In the genomic region with DNA sequence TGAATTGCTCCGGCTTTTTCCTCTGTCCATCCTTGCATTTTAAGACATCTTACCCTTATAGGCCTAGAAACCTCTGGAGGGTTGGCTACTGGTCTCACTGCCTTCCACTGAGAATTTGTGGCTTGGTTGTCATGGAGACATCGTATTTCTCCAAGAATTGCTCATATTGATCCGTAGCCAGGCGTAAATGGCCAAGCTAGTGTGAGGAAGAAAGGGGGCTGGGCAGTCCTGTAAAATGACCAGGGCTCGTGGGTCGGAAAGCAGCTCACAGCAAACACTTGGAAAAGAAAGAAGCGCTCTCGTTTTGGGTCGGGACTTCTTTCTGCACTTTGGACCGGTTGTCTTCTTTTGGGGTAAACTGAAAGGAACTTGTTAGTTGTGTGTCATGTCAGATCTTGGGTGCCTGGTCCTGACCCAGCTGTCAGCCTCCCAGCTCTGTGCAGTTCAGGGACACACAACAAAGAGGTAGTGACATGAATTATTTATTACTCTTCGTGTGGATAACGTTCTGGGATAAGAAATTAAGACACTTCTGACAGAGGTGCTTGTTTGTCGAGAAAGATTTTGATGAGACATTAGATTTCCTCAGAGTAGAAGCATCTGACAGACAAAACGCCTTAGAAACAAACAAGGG, we compare ENCODE assay signal across 17 mouse cellular contexts.
DNase-seq lines count a peak whose midpoint lies in the region; ATAC-seq lines count a peak whose summit lies in the region.
"Had no signal": no experiment of that assay in that cellular context is flagged by ENCODE, and none has a peak within 500 bp of the region (broad histone marks: within the 10 kb centered on the region; RNA-seq: fewer than 3 reads in every experiment).

No protein-coding gene starts in this region.

- no peaks in the 10 kb centered on the region for H3K4me1 ChIP-seq in embryonic facial prominence, embryonic 14.5 days (ENCODE audit: control insufficient read depth, insufficient read depth, low read length)
- H3K4me1 ChIP-seq in embryonic facial prominence, embryonic 10.5 days = peaks cover 21% of the 10 kb centered on the region
- H3K4me1 ChIP-seq in forebrain, embryonic 16.5 days (replicated peaks; ENCODE audit: control insufficient read depth, insufficient read depth, low read length) = peaks cover 9% of the 10 kb centered on the region
- peaks cover 67% of the 10 kb centered on the region for H3K4me1 ChIP-seq in midbrain, embryonic 10.5 days
- H3K4me1 ChIP-seq in neural tube, embryonic 13.5 days (replicated peaks) = peaks cover 27% of the 10 kb centered on the region
- H3K4me1 ChIP-seq: embryonic facial prominence, embryonic 13.5 days had no signal

- H3K9me3 ChIP-seq in embryonic facial prominence, embryonic 14.5 days (ENCODE audit: control insufficient read depth, low read length) = no peaks in the 10 kb centered on the region
- H3K9me3 ChIP-seq in embryonic facial prominence, embryonic 10.5 days = no peaks in the 10 kb centered on the region
- no peaks in the 10 kb centered on the region for H3K9me3 ChIP-seq in forebrain, embryonic 16.5 days (ENCODE audit: control insufficient read depth, low read length)
- H3K9me3 ChIP-seq in midbrain, embryonic 10.5 days (replicated peaks) = no peaks in the 10 kb centered on the region
- H3K9me3 ChIP-seq in neural tube, embryonic 13.5 days = no peaks in the 10 kb centered on the region
- H3K9me3 ChIP-seq: embryonic facial prominence, embryonic 13.5 days had no signal

- no peak overlapping the region for H3K4me3 ChIP-seq in embryonic facial prominence, embryonic 14.5 days (ENCODE audit: low read depth, low read length)
- H3K4me3 ChIP-seq in embryonic facial prominence, embryonic 10.5 days = no peak overlapping the region
- H3K4me3 ChIP-seq in forebrain, embryonic 16.5 days (replicated peaks; ENCODE audit: low read length) = no peak overlapping the region
- peak overlapping the region; percentile 39 for H3K4me3 ChIP-seq in midbrain, embryonic 10.5 days
- no peak overlapping the region for H3K4me3 ChIP-seq in neural tube, embryonic 13.5 days
- H3K4me3 ChIP-seq: embryonic facial prominence, embryonic 13.5 days; left cerebral cortex, adult 2 months had no signal

- no peaks in the 10 kb centered on the region for H3K27me3 ChIP-seq in embryonic facial prominence, embryonic 14.5 days (replicated peaks; ENCODE audit: control insufficient read depth, insufficient read depth, low read length)
- H3K27me3 ChIP-seq in embryonic facial prominence, embryonic 10.5 days (replicated peaks; ENCODE audit: low read depth, poor library complexity, severe bottlenecking) = no peaks in the 10 kb centered on the region
- H3K27me3 ChIP-seq in forebrain, embryonic 16.5 days (replicated peaks; ENCODE audit: control insufficient read depth, insufficient read depth, low read length) = no peaks in the 10 kb centered on the region
- no peaks in the 10 kb centered on the region for H3K27me3 ChIP-seq in midbrain, embryonic 10.5 days (ENCODE audit: low read depth, poor library complexity, severe bottlenecking)
- H3K27me3 ChIP-seq in neural tube, embryonic 13.5 days = no peaks in the 10 kb centered on the region
- H3K27me3 ChIP-seq: embryonic facial prominence, embryonic 13.5 days had no signal

- H3K4me2 ChIP-seq in embryonic facial prominence, embryonic 14.5 days (ENCODE audit: low read depth, low read length) = no peak overlapping the region
- peak overlapping the region; percentile 3; the same call in 1 of the 2 replicates for H3K4me2 ChIP-seq in forebrain, embryonic 16.5 days (ENCODE audit: low read length)
- peak overlapping the region; percentile 36 for H3K4me2 ChIP-seq in neural tube, embryonic 13.5 days
- H3K4me2 ChIP-seq: embryonic facial prominence, embryonic 13.5 days had no signal

- no peak overlapping the region for H3K27ac ChIP-seq in embryonic facial prominence, embryonic 14.5 days (replicated peaks; ENCODE audit: low read depth, low read length)
- no peak overlapping the region for H3K27ac ChIP-seq in embryonic facial prominence, embryonic 10.5 days (replicated peaks)
- no peak overlapping the region for H3K27ac ChIP-seq in forebrain, embryonic 16.5 days (ENCODE audit: low read length)
- H3K27ac ChIP-seq in midbrain, embryonic 10.5 days (replicated peaks) = peak overlapping the region; percentile 76
- 0 out of 2 replicates have a peak overlapping the region, but pooled peaks have one; percentile 19 for H3K27ac ChIP-seq in neural tube, embryonic 13.5 days (replicated peaks)
- H3K27ac ChIP-seq: embryonic facial prominence, embryonic 13.5 days; left cerebral cortex, adult 2 months had no signal

- DNase-seq in embryonic facial prominence, embryonic 14.5 days (ENCODE audit: low spot score) = peak; percentile 22
- DNase-seq in embryonic facial prominence, embryonic 10.5 days (ENCODE audit: low spot score) = no peak
- peak; percentile 70 for DNase-seq in midbrain, embryonic 10.5 days (ENCODE audit: low spot score)
- DNase-seq in layer of hippocampus, adult 9-10 months (ENCODE audit: low spot score) = no peak
- no peak for DNase-seq in spleen, adult 18-20 months
- no peak for DNase-seq in right cerebral cortex, postnatal 14 days
- DNase-seq: adrenal gland, postnatal 10 days; heart, adult 18-20 months; heart, postnatal 10 days; kidney, adult 11 months; right cerebral cortex, adult 18-20 months; thymus, postnatal 25 days had no signal

- H3K36me3 ChIP-seq in embryonic facial prominence, embryonic 14.5 days (ENCODE audit: control insufficient read depth, insufficient read depth, low read length) = no peaks in the 10 kb centered on the region
- H3K36me3 ChIP-seq in embryonic facial prominence, embryonic 10.5 days (replicated peaks) = no peaks in the 10 kb centered on the region
- no peaks in the 10 kb centered on the region for H3K36me3 ChIP-seq in forebrain, embryonic 16.5 days (ENCODE audit: control insufficient read depth, insufficient read depth)
- H3K36me3 ChIP-seq in midbrain, embryonic 10.5 days = no peaks in the 10 kb centered on the region
- H3K36me3 ChIP-seq in neural tube, embryonic 13.5 days = no peaks in the 10 kb centered on the region
- H3K36me3 ChIP-seq: embryonic facial prominence, embryonic 13.5 days had no signal

- 75% methylated on average over 14 of the region's 14 CpGs for WGBS in embryonic facial prominence, embryonic 14.5 days
- WGBS in embryonic facial prominence, embryonic 10.5 days = 70% methylated on average over 14 of the region's 14 CpGs
- WGBS in forebrain, embryonic 16.5 days = 29% methylated on average over 14 of the region's 14 CpGs
- 25% methylated on average over 14 of the region's 14 CpGs for WGBS in midbrain, embryonic 10.5 days
- WGBS in neural tube, embryonic 13.5 days = 19% methylated on average over 14 of the region's 14 CpGs

- H3K9ac ChIP-seq in embryonic facial prominence, embryonic 14.5 days (ENCODE audit: low read depth, low read length) = no peak overlapping the region
- H3K9ac ChIP-seq in forebrain, embryonic 16.5 days (replicated peaks; ENCODE audit: low read depth, low read length) = no peak overlapping the region
- H3K9ac ChIP-seq in neural tube, embryonic 13.5 days = no peak overlapping the region; the same call in 1 of the 2 replicates
- H3K9ac ChIP-seq: embryonic facial prominence, embryonic 13.5 days had no signal

- no peak; the same call in 1 of the 2 replicates for ATAC-seq in embryonic facial prominence, embryonic 14.5 days (ENCODE audit: low read depth)
- ATAC-seq in forebrain, embryonic 16.5 days = peak; percentile 52; the same call in 1 of the 2 replicates
- ATAC-seq in neural tube, embryonic 13.5 days (ENCODE audit: low read depth) = peak; percentile 51; the same call in 1 of the 2 replicates
- ATAC-seq: lung, postnatal 0 days had no signal

Comparison
In these comparisons a context has a peak if more than half of its experiments do, and no peak if none do; other contexts are left out.
1. DNase-seq: peak in embryonic facial prominence, embryonic 14.5 days (single experiment) and midbrain, embryonic 10.5 days (single experiment); none in embryonic facial prominence, embryonic 10.5 days (single experiment), layer of hippocampus, adult 9-10 months (single experiment), spleen, adult 18-20 months (0 of 2) and right cerebral cortex, postnatal 14 days (single experiment).
2. H3K27ac ChIP-seq: peak in midbrain, embryonic 10.5 days (single experiment) and neural tube, embryonic 13.5 days (single experiment); none in embryonic facial prominence, embryonic 14.5 days (single experiment), embryonic facial prominence, embryonic 10.5 days (single experiment) and forebrain, embryonic 16.5 days (single experiment).